Mouse (Mus musculus): ENCODE data around the gene Mdga2. TPM values are rescaled to one million over a fixed set of nuclear protein-coding genes. Genes with fewer than 3 reads are reported as not detected.

Gene Mdga2
- polyA plus RNA-seq, 1 experiment from 2014 or later: 3.2 TPM

- no peaks in the 10 kb centered on the region for H3K36me3 ChIP-seq
- no peak overlapping the region for H3K4me3 ChIP-seq (replicated peaks)
- no peak for ATAC-seq (ENCODE audit: insufficient number of reproducible peaks, low FRiP score, low TSS enrichment, low read depth)
- H3K27me3 ChIP-seq: no peaks in the 10 kb centered on the region
- no peaks in the 10 kb centered on the region for H3K9me3 ChIP-seq (replicated peaks)
- H3K4me1 ChIP-seq: no peaks in the 10 kb centered on the region
- no peak overlapping the region for H3K4me2 ChIP-seq (replicated peaks)
- 42% methylated on average over 3 of the region's 3 CpGs for WGBS
- no peak overlapping the region for H3K27ac ChIP-seq (replicated peaks)
- no peak overlapping the region for H3K9ac ChIP-seq
Measured at GRCm38 (mm10) chr12:66889276-66889675, 333.1 kb downstream of the Mdga2 start.

GRCm38 (mm10) chr12:66888636-66889035, 333.7 kb downstream of the Mdga2 start:
- no peak for ATAC-seq (ENCODE audit: insufficient number of reproducible peaks, low FRiP score, low TSS enrichment, low read depth)
- no peak overlapping the region for H3K4me3 ChIP-seq (replicated peaks)
- WGBS: 38% methylated on average over 1 of the region's 1 CpGs

GRCm38 (mm10) chr12:66866199-66866598, 356.1 kb downstream of the Mdga2 start:
- no peaks in the 10 kb centered on the region for H3K4me1 ChIP-seq
- no peak overlapping the region for H3K9ac ChIP-seq
- H3K27me3 ChIP-seq: no peaks in the 10 kb centered on the region
- no peak for ATAC-seq (ENCODE audit: insufficient number of reproducible peaks, low FRiP score, low TSS enrichment, low read depth)
- 79% methylated on average over 3 of the region's 3 CpGs for WGBS
- no peaks in the 10 kb centered on the region for H3K9me3 ChIP-seq (replicated peaks)
- H3K4me2 ChIP-seq (replicated peaks): no peak overlapping the region
- H3K4me3 ChIP-seq (replicated peaks): no peak overlapping the region
- H3K36me3 ChIP-seq: no peaks in the 10 kb centered on the region
- no peak overlapping the region for H3K27ac ChIP-seq (replicated peaks)

More at GRCm38 (mm10) chr12:66888636-66889035, 333.7 kb downstream of the Mdga2 start:
- no peaks in the 10 kb centered on the region for H3K36me3 ChIP-seq
- no peak overlapping the region for H3K4me2 ChIP-seq (replicated peaks)
- no peaks in the 10 kb centered on the region for H3K9me3 ChIP-seq (replicated peaks)
- no peak overlapping the region for H3K27ac ChIP-seq (replicated peaks)
- no peaks in the 10 kb centered on the region for H3K27me3 ChIP-seq
- H3K9ac ChIP-seq: no peak overlapping the region
- no peaks in the 10 kb centered on the region for H3K4me1 ChIP-seq

GRCm38 (mm10) chr12:66853167-66853566, 369.2 kb downstream of the Mdga2 start:
- no peak for ATAC-seq (ENCODE audit: insufficient number of reproducible peaks, low FRiP score, low TSS enrichment, low read depth)
- WGBS: 15% methylated on average over 3 of the region's 3 CpGs
- H3K4me3 ChIP-seq (replicated peaks): no peak overlapping the region

GRCm38 (mm10) chr12:66840336-66840735, 382.0 kb downstream of the Mdga2 start:
- no peak overlapping the region for H3K9ac ChIP-seq
- H3K4me1 ChIP-seq: no peaks in the 10 kb centered on the region
- no peak for ATAC-seq (ENCODE audit: insufficient number of reproducible peaks, low FRiP score, low TSS enrichment, low read depth)
- H3K27ac ChIP-seq (replicated peaks): no peak overlapping the region
- H3K27me3 ChIP-seq: no peaks in the 10 kb centered on the region
- H3K36me3 ChIP-seq: no peaks in the 10 kb centered on the region
- 35% methylated on average over 3 of the region's 3 CpGs for WGBS
- no peak overlapping the region for H3K4me2 ChIP-seq (replicated peaks)
- no peak overlapping the region for H3K4me3 ChIP-seq (replicated peaks)
- no peaks in the 10 kb centered on the region for H3K9me3 ChIP-seq (replicated peaks)

More at GRCm38 (mm10) chr12:66853167-66853566, 369.2 kb downstream of the Mdga2 start:
- no peaks in the 10 kb centered on the region for H3K4me1 ChIP-seq
- no peaks in the 10 kb centered on the region for H3K9me3 ChIP-seq (replicated peaks)
- no peak overlapping the region for H3K27ac ChIP-seq (replicated peaks)
- H3K9ac ChIP-seq: no peak overlapping the region
- H3K36me3 ChIP-seq: no peaks in the 10 kb centered on the region
- H3K4me2 ChIP-seq (replicated peaks): no peak overlapping the region
- H3K27me3 ChIP-seq: no peaks in the 10 kb centered on the region

GRCm38 (mm10) chr12:66755653-66756052, 466.7 kb downstream of the Mdga2 start:
- H3K4me1 ChIP-seq: no peaks in the 10 kb centered on the region

GRCm38 (mm10) chr12:66734536-66734935, 487.8 kb downstream of the Mdga2 start:
- no peaks in the 10 kb centered on the region for H3K4me1 ChIP-seq
- no peaks in the 10 kb centered on the region for H3K27me3 ChIP-seq
- no peaks in the 10 kb centered on the region for H3K36me3 ChIP-seq
- no peaks in the 10 kb centered on the region for H3K9me3 ChIP-seq (replicated peaks)
- no peak overlapping the region for H3K27ac ChIP-seq (replicated peaks)
- no peak overlapping the region for H3K4me2 ChIP-seq (replicated peaks)
- H3K4me3 ChIP-seq (replicated peaks): no peak overlapping the region
- 73% methylated on average over 3 of the region's 3 CpGs for WGBS
- ATAC-seq (ENCODE audit: insufficient number of reproducible peaks, low FRiP score, low TSS enrichment, low read depth): no peak
- H3K9ac ChIP-seq: no peak overlapping the region

More at GRCm38 (mm10) chr12:66755653-66756052, 466.7 kb downstream of the Mdga2 start:
- ATAC-seq (ENCODE audit: insufficient number of reproducible peaks, low FRiP score, low TSS enrichment, low read depth): no peak
- Histone ChIP-seq H3K4me3 (replicated peaks) (no peak overlapping the region), H3K9ac (no peak overlapping the region), H3K9me3 (replicated peaks) (no peaks in the 10 kb centered on the region), H3K36me3 (no peaks in the 10 kb centered on the region), H3K27ac (replicated peaks) (no peak overlapping the region), H3K27me3 (no peaks in the 10 kb centered on the region), H3K4me2 (replicated peaks) (no peak overlapping the region)

GRCm38 (mm10) chr12:66724474-66724873, 497.9 kb downstream of the Mdga2 start:
- ATAC-seq (ENCODE audit: insufficient number of reproducible peaks, low FRiP score, low TSS enrichment, low read depth): no peak
- no peaks in the 10 kb centered on the region for H3K36me3 ChIP-seq
- H3K9me3 ChIP-seq (replicated peaks): no peaks in the 10 kb centered on the region
- H3K27ac ChIP-seq (replicated peaks): no peak overlapping the region
- WGBS: 68% methylated on average over 2 of the region's 2 CpGs
- no peaks in the 10 kb centered on the region for H3K27me3 ChIP-seq
- no peak overlapping the region for H3K9ac ChIP-seq
- no peaks in the 10 kb centered on the region for H3K4me1 ChIP-seq
- no peak overlapping the region for H3K4me2 ChIP-seq (replicated peaks)
- no peak overlapping the region for H3K4me3 ChIP-seq (replicated peaks)

- H3K4me1 ChIP-seq: no peaks in the 10 kb centered on the region
- H3K4me3 ChIP-seq (replicated peaks): no peak overlapping the region
- 78% methylated on average over 10 of the region's 10 CpGs for WGBS
- no peaks in the 10 kb centered on the region for H3K9me3 ChIP-seq (replicated peaks)
- H3K9ac ChIP-seq: no peak overlapping the region
- H3K27ac ChIP-seq (replicated peaks): no peak overlapping the region
- H3K4me2 ChIP-seq (replicated peaks): no peak overlapping the region
- no peak for ATAC-seq (ENCODE audit: insufficient number of reproducible peaks, low FRiP score, low TSS enrichment, low read depth)
- no peaks in the 10 kb centered on the region for H3K27me3 ChIP-seq
- no peaks in the 10 kb centered on the region for H3K36me3 ChIP-seq
Measured at GRCm38 (mm10) chr12:66708334-66708733, 514.0 kb downstream of the Mdga2 start.

GRCm38 (mm10) chr12:66707431-66707830, 514.9 kb downstream of the Mdga2 start:
- ATAC-seq (ENCODE audit: insufficient number of reproducible peaks, low FRiP score, low TSS enrichment, low read depth): no peak
- Histone ChIP-seq H3K27me3 (no peaks in the 10 kb centered on the region), H3K27ac (replicated peaks) (no peak overlapping the region), H3K4me2 (replicated peaks) (no peak overlapping the region), H3K4me3 (replicated peaks) (no peak overlapping the region), H3K9ac (no peak overlapping the region), H3K36me3 (no peaks in the 10 kb centered on the region), H3K4me1 (no peaks in the 10 kb centered on the region), H3K9me3 (replicated peaks) (no peaks in the 10 kb centered on the region)
- WGBS: 24% methylated on average over 2 of the region's 2 CpGs

GRCm38 (mm10) chr12:66705015-66705414, 517.3 kb downstream of the Mdga2 start:
- no peak overlapping the region for H3K27ac ChIP-seq (replicated peaks)
- H3K9me3 ChIP-seq (replicated peaks): no peaks in the 10 kb centered on the region
- H3K36me3 ChIP-seq: no peaks in the 10 kb centered on the region
- H3K9ac ChIP-seq: no peak overlapping the region
- no peaks in the 10 kb centered on the region for H3K27me3 ChIP-seq
- H3K4me3 ChIP-seq (replicated peaks): no peak overlapping the region
- H3K4me1 ChIP-seq: no peaks in the 10 kb centered on the region
- H3K4me2 ChIP-seq (replicated peaks): no peak overlapping the region
- ATAC-seq (ENCODE audit: insufficient number of reproducible peaks, low FRiP score, low TSS enrichment, low read depth): no peak

GRCm38 (mm10) chr12:66702781-66703180, 519.6 kb downstream of the Mdga2 start:
- Histone ChIP-seq H3K27ac (replicated peaks) (no peak overlapping the region), H3K4me1 (no peaks in the 10 kb centered on the region), H3K9me3 (replicated peaks) (no peaks in the 10 kb centered on the region), H3K9ac (no peak overlapping the region), H3K36me3 (no peaks in the 10 kb centered on the region), H3K27me3 (no peaks in the 10 kb centered on the region), H3K4me2 (replicated peaks) (no peak overlapping the region), H3K4me3 (replicated peaks) (no peak overlapping the region)
- WGBS: 70% methylated on average over 3 of the region's 3 CpGs
- no peak for ATAC-seq (ENCODE audit: insufficient number of reproducible peaks, low FRiP score, low TSS enrichment, low read depth)

All from embryonic facial prominence, embryonic 15.5 days (tissue).